Mouse (Mus musculus) liver, embryonic 14.5 days (tissue): ENCODE measurements around the gene Fam89b.

Source experiments
- CTCF ChIP-seq: IDR thresholded peaks from 2 replicates; pipeline ENCODE4 v1.5.1; 2016; ENCODE audit warnings: antibody characterized with exemption, low read depth, control low read depth
- EP300 ChIP-seq: IDR thresholded peaks from 2 replicates; pipeline ENCODE4 v1.6.1; 2016; ENCODE audit warnings: antibody characterized with exemption, low read depth

DNA sequence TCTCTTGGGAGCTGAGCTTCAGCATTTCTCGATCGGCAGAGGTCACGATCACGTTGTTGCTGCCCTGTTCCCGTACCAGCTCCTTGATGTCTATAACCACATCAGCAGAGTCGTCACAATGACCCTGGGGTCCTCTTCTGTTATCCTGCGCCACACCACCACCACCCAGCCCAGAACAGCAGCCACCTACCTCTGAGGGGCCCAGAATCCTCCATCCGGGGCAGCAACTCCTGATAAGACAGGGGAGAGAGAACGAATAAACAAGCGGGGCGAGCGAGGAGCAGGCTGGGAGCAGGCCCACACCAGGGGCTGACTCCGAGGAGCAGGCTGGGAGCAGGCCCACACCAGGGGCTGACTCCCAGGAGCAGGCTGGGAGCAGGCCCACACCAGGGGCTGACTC, 43.0 kb downstream of the Fam89b start:
- TF ChIP-seq EP300 (no peak), CTCF (no peak)
